Mouse (Mus musculus) ES-Bruce4 (cell line): ENCODE measurements at regions not wholly inside any gene's neighbourhood (a gene's known extent, or its start where the extent isn't known, plus 50 kb on each side); places are given as distances from the start of the nearest gene placed in this dataset.

ENCODE experiments used
- H3K27ac ChIP-seq: 2 replicates; pipeline ENCODE4 v1.5.1; 2012; ENCODE audit warnings: low read length, inconsistent platforms; ENCODE audit not compliant: insufficient read depth
- H3K27me3 ChIP-seq: 2 replicates; pipeline ENCODE4 v1.6.1; 2012; ENCODE audit warnings: mild to moderate bottlenecking, low read length, inconsistent platforms; ENCODE audit not compliant: control insufficient read depth, poor library complexity, insufficient read depth, severe bottlenecking
- H3K36me3 ChIP-seq: 2 replicates; pipeline ENCODE4 v1.6.1; 2012; ENCODE audit warnings: inconsistent platforms, mild to moderate bottlenecking, low read length, moderate library complexity; ENCODE audit not compliant: control insufficient read depth, poor library complexity, insufficient read depth, severe bottlenecking
- H3K4me1 ChIP-seq: one replicate; pipeline ENCODE4 v1.8.1; 2011; ENCODE audit warnings: low read length; ENCODE audit not compliant: control insufficient read depth, insufficient read depth
- H3K4me3 ChIP-seq: 2 replicates; pipeline ENCODE4 v1.5.1; 2011; ENCODE audit warnings: low read depth, mild to moderate bottlenecking, low read length
- H3K9ac ChIP-seq: 2 replicates; pipeline ENCODE4 v1.6.1; 2012; ENCODE audit warnings: low read depth, mild to moderate bottlenecking, inconsistent platforms; ENCODE audit not compliant: poor library complexity, severe bottlenecking
- H3K9me3 ChIP-seq: replicated peaks from 2 replicates; pipeline ENCODE4 v1.6.1; 2012; ENCODE audit warnings: mild to moderate bottlenecking, low read length, inconsistent platforms; ENCODE audit not compliant: control insufficient read depth, poor library complexity, insufficient read depth, severe bottlenecking
- CTCF ChIP-seq: IDR thresholded peaks from one replicate; pipeline ENCODE4 v1.8.1; 2011; ENCODE audit warnings: low read depth, low read length
- EP300 ChIP-seq: IDR thresholded peaks from 2 replicates; pipeline ENCODE4 v1.6.1; 2011; ENCODE audit warnings: low read depth, low read length; ENCODE audit not compliant: insufficient read depth
- POLR2A ChIP-seq: IDR thresholded peaks from one replicate; pipeline ENCODE4 v1.8.1; 2011; ENCODE audit warnings: low read length; ENCODE audit not compliant: insufficient read depth

DNA sequence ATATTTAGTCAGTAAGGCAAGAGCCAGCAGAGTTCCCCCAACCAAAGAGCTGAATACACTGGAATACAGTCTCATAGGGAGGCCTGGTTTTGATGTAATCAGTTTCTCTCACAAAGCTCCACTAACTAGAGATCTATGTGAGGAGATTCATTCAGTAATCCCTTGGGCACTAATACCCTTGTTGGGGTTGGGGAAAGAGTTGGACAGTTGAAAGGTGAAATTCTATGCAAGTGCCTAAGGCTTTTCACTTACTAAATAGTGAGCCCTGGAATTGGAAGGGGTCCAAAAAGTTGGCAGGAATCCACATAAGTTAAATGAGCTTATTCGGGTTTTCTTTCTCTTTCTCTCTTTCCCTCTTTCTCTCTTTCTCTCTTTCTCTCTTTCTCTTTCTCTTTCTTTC is 965.4 kb upstream of the Gm8797 start:
- no peaks in the 10 kb centered on the region for H3K9me3 ChIP-seq
- no peak for TF ChIP-seq POLR2A
- TF ChIP-seq CTCF, result no peak
- no peak for TF ChIP-seq EP300
- no peaks in the 10 kb centered on the region for H3K27me3 ChIP-seq
- H3K9ac ChIP-seq, result no peak overlapping the region
- H3K4me3 ChIP-seq, result no peak overlapping the region
- H3K36me3 ChIP-seq, result no peaks in the 10 kb centered on the region
- no peaks in the 10 kb centered on the region for H3K4me1 ChIP-seq
- H3K27ac ChIP-seq, result no peak overlapping the region

DNA sequence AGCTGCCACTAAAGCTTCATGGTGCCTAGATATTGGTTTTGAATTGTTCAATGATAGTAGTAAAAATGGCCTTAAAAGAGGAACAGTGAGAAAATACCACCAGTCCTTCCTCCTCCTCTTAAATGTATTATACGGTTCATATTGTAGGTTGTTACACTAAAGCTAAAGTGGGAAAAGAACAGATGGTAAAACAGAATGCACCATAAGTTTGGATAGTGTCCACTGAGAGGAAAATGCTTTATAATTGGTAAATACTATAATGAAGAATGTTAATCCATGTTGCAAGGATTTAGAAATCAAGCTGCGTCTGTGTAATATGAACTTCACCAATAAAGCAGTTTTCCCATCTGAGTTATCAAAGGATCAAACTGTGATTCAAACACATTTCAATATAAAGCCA is 957.5 kb upstream of the Gm8797 start:
- no peaks in the 10 kb centered on the region for H3K27me3 ChIP-seq
- no peaks in the 10 kb centered on the region for H3K9me3 ChIP-seq
- TF ChIP-seq EP300, result no peak
- no peak for TF ChIP-seq POLR2A
- no peak for TF ChIP-seq CTCF
- H3K9ac ChIP-seq, result no peak overlapping the region
- no peaks in the 10 kb centered on the region for H3K4me1 ChIP-seq
- no peaks in the 10 kb centered on the region for H3K36me3 ChIP-seq
- no peak overlapping the region for H3K27ac ChIP-seq
- H3K4me3 ChIP-seq, result no peak overlapping the region

DNA sequence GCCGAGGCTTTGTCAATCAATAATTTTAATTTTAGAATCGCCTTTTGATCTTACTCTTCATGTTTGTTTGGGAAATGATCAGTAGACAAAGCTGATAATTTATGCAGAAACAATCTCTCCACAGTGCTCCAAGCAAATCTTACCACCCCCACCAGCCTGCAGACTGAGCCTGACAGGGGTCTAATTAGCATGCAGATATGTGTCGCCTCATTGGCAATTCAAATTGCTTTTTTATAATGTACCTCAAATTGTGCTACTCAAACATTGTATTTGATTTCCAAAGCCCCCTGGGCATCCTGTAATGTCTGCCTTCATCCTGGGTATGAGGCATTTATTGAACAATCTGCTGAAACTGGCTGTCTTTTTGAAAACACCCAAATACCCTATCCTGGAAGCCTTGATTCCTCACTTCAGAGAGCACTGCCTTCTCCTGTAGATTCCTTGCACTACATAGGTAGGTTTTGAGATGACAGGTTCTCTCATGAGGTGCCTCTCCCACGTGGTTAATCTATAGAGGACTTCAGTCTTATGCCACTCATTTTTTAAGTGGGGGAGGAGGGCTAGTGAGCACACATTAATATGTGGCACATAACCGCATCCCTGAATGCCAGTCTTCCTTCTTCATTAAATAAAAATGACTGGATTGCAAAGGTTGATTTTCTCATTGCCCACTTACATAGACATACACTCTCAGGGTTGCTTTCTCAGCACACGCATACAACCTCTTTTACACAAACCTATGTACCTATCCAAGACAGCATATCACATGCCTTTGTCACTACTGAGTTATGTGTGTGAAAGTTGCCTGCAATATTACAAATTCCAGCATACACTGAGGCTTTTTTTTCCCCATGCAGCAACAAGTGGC is 954.3 kb upstream of the Gm8797 start:
- TF ChIP-seq CTCF (no peak), POLR2A (no peak), EP300 (no peak)
- H3K27me3 ChIP-seq, result no peaks in the 10 kb centered on the region
- H3K4me1 ChIP-seq, result no peaks in the 10 kb centered on the region
- no peaks in the 10 kb centered on the region for H3K36me3 ChIP-seq
- H3K4me3 ChIP-seq, result no peak overlapping the region
- H3K27ac ChIP-seq, result no peak overlapping the region
- H3K9ac ChIP-seq, result no peak overlapping the region
- no peaks in the 10 kb centered on the region for H3K9me3 ChIP-seq

DNA sequence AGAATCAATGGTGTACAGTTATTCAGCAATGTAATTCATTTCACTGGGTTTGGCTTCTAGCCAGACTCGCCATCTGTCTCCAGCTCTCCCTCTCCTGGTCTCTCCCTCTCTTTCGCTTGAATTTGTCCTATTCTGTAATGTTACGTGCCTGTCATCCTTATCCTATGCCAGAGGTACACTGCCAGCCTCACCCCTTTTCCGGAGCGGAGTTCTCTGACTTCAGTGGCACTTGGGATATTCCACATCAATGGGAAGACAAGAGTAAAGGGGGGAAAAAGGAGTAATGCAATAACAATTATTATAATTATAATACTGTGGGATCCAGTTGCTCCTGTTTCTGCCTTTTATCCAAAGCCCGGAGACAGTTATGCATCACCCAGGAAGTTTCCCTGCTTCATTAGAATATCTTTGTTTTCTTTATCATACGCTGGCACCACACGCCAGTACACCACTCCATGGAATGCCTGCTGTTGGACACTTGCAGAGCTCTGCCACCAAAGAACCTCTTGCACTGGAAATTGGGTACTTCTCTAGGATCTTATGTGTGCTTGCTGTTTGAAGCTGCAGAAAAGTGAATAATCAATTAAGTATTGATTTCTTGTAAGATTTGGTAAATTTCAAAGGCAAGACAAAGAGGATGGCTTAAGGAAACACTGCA is 953.6 kb upstream of the Gm8797 start:
- H3K9ac ChIP-seq, result no peak overlapping the region
- H3K4me1 ChIP-seq, result no peaks in the 10 kb centered on the region
- H3K4me3 ChIP-seq, result no peak overlapping the region
- TF ChIP-seq POLR2A (no peak), EP300 (no peak), CTCF (no peak)
- H3K27me3 ChIP-seq, result no peaks in the 10 kb centered on the region
- H3K27ac ChIP-seq, result no peak overlapping the region
- no peaks in the 10 kb centered on the region for H3K9me3 ChIP-seq
- no peaks in the 10 kb centered on the region for H3K36me3 ChIP-seq

DNA sequence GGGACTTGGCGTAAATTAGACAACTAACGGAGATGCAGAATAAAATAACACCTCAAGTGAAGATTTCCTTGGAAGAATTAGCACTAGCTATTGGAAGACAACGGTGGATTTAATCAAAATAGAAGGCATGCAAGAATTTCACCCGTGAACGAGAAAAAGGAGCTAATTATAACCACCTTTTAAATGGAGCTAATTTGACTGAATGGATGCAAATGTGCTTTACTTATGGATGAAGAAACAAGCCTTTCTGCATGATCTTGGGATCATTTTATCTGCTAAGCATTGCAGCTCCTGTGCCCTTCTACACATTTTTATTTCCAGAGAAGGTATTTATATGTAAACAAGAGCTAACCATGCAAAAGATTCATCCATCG is 953.1 kb upstream of the Gm8797 start:
- Histone ChIP-seq H3K9me3 (no peaks in the 10 kb centered on the region), H3K4me3 (no peak overlapping the region), H3K4me1 (no peaks in the 10 kb centered on the region), H3K27me3 (no peaks in the 10 kb centered on the region), H3K9ac (no peak overlapping the region), H3K27ac (no peak overlapping the region), H3K36me3 (no peaks in the 10 kb centered on the region)
- TF ChIP-seq CTCF, result no peak
- no peak for TF ChIP-seq POLR2A
- no peak for TF ChIP-seq EP300

DNA sequence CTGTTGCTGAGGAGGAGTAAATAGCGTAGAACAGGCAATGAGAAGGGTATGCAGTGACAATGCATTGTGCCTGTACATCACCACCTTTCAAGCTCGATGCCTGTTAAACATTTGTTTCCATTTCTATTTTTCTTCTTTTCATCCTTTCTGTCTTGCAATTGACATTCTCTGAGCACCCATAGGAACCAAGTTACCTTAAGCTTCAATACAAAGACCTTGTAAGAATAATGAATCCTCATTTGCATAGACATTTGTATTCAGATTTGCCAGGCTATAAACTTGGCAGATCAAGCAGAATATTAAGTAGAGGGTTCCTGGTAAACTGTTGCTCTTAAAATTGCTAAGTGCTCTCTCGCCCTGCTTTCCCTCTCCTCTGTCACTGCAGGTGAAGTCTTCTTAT is 952.2 kb upstream of the Gm8797 start:
- Histone ChIP-seq H3K9me3 (no peaks in the 10 kb centered on the region), H3K27ac (no peak overlapping the region), H3K27me3 (no peaks in the 10 kb centered on the region), H3K4me3 (no peak overlapping the region), H3K9ac (no peak overlapping the region), H3K36me3 (no peaks in the 10 kb centered on the region), H3K4me1 (no peaks in the 10 kb centered on the region)
- no peak for TF ChIP-seq POLR2A
- TF ChIP-seq EP300, result no peak
- no peak for TF ChIP-seq CTCF
